Mouse (Mus musculus): ENCODE results near the gene Fam76a. TPM values are rescaled to one million over a fixed set of nuclear protein-coding genes. Genes with fewer than 3 reads are reported as not detected.
A peak's percentile ranks its signal among the peaks of the same experiment; 100 is the strongest.
"Not testable (repeated sequence)": the region's sequence is repeated elsewhere in the genome, so short reads cannot be mapped to it uniquely, and the experiment has no call there.

Gene Fam76a
- polyA plus RNA-seq, 1 experiment from 2014 or later, result 43.9 TPM

DNA sequence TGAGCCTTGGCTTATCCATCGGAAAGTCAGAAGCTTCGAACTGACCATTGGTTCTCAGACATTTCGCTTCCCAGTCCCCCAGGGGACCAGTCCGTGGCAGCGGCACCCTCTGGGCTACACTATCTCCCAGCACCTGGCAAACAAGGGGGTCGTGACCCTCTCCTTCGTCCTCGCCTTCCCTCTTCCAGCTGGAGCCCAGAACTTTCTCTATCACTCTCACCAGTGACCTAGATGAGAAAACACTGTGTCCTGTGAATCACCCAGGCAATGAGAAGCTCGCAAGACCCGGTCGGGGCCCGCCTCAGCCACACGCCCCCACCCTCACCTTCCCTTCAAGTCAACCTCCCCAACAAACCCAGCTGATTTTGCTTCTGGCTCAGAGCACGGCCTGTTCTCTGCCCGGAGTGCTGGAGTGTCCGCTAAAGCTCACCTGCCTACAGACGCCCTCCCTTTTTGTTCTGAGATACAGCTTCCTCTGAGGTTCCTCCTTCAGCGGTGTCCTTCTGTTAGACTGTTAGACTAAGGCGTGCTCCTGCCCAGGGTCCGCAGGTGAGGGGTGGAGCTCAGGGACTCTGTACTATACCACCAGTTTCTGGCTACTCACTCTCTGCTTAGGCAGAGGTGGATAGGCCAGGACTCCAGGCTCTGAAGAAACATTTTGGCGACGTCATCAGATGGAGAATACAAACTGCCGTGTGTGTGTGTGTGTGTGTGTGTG, 18.8 kb upstream of the Fam76a start:
- no peaks in the 10 kb centered on the region for H3K36me3 ChIP-seq
- peaks cover 37% of the 10 kb centered on the region for H3K4me1 ChIP-seq
- H3K9me3 ChIP-seq, result no peaks in the 10 kb centered on the region
- no peak overlapping the region for H3K4me2 ChIP-seq
- no peaks in the 10 kb centered on the region for H3K27me3 ChIP-seq
- WGBS, result 58% methylated on average over 23 of the region's 23 CpGs
- no peak overlapping the region for H3K27ac ChIP-seq
- no peak overlapping the region for H3K9ac ChIP-seq
- ATAC-seq (ENCODE audit: insufficient number of reproducible peaks, low FRiP score, low TSS enrichment, low read depth), result no peak
- no peak overlapping the region for H3K4me3 ChIP-seq

DNA sequence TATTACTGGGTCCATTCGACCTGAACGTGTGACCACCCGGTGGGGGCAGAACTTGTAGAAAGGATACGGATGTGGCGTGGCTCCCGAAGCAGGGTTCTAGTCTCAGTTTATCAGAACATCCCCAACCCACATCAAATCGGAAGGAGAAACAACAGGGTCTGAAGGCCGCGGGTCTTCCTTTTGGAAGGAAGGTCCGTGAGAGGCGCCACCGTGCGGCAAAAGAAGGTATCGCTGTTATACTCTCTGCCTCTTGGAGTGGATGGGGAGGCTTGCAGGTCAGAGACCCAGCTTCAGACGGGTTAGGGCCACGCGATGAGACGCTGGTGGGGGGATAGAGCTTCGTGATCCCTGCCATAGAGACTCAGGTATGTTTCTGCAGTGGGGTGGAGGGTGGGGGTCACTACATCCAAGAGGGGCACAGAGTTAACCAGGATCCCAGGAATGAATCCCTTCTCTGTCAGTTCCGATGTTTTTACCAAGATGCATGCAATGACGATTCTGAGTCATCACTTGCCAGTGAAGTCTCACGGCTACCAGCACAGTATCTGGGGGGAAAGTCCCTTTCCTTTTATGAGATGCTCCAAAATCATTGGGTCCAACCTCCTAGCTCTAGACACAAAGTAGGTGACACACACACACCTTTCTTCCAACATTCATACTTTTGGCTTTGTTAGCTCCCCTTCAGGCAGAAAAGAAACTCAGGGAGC, 17.2 kb upstream of the Fam76a start:
- 25% methylated on average over 22 of the region's 22 CpGs for WGBS
- H3K36me3 ChIP-seq, result no peaks in the 10 kb centered on the region
- H3K4me2 ChIP-seq, result no peak overlapping the region
- H3K4me1 ChIP-seq, result peaks cover 22% of the 10 kb centered on the region
- H3K9me3 ChIP-seq, result no peaks in the 10 kb centered on the region
- H3K27me3 ChIP-seq, result no peaks in the 10 kb centered on the region
- peak overlapping the region; percentile 92 for H3K27ac ChIP-seq
- ATAC-seq (ENCODE audit: insufficient number of reproducible peaks, low FRiP score, low TSS enrichment, low read depth), result no peak
- no peak overlapping the region for H3K9ac ChIP-seq
- no peak overlapping the region for H3K4me3 ChIP-seq

- peak overlapping the region; percentile 16 for H3K4me3 ChIP-seq
- no peaks in the 10 kb centered on the region for H3K9me3 ChIP-seq
- peak; percentile 73 for ATAC-seq (ENCODE audit: insufficient number of reproducible peaks, low FRiP score, low TSS enrichment, low read depth)
- peak overlapping the region; percentile 40 for H3K4me2 ChIP-seq
- H3K9ac ChIP-seq, result no peak overlapping the region
- WGBS, result 18% methylated on average over 12 of the region's 12 CpGs
- peaks cover 22% of the 10 kb centered on the region for H3K4me1 ChIP-seq
- H3K27me3 ChIP-seq, result no peaks in the 10 kb centered on the region
- H3K36me3 ChIP-seq, result no peaks in the 10 kb centered on the region
- peak overlapping the region; percentile 92 for H3K27ac ChIP-seq
These were observed 16.0 kb upstream of the Fam76a start for GRCm38 (mm10) chr4:132938181-132938941.

- Histone ChIP-seq H3K4me3 (no peak overlapping the region), H3K4me1 (peaks cover 22% of the 10 kb centered on the region), H3K27ac (no peak overlapping the region), H3K9ac (no peak overlapping the region), H3K4me2 (no peak overlapping the region), H3K36me3 (no peaks in the 10 kb centered on the region), H3K27me3 (no peaks in the 10 kb centered on the region), H3K9me3 (no peaks in the 10 kb centered on the region)
- no peak for ATAC-seq (ENCODE audit: insufficient number of reproducible peaks, low FRiP score, low TSS enrichment, low read depth)
- WGBS, result 30% methylated on average over 7 of the region's 7 CpGs
These were observed 12.3 kb upstream of the Fam76a start for GRCm38 (mm10) chr4:132934639-132935038.

GRCm38 (mm10) chr4:132932752-132933404, 10.5 kb upstream of the Fam76a start:
- Histone ChIP-seq H3K9me3 (no peaks in the 10 kb centered on the region), H3K4me2 (no peak overlapping the region), H3K27ac (no peak overlapping the region), H3K36me3 (no peaks in the 10 kb centered on the region), H3K4me1 (peaks cover 5% of the 10 kb centered on the region; the same call in 1 of the 2 replicates), H3K27me3 (no peaks in the 10 kb centered on the region), H3K9ac (no peak overlapping the region), H3K4me3 (no peak overlapping the region)
- WGBS, result 78% methylated on average over 4 of the region's 4 CpGs
- no peak for ATAC-seq (ENCODE audit: insufficient number of reproducible peaks, low FRiP score, low TSS enrichment, low read depth)

DNA sequence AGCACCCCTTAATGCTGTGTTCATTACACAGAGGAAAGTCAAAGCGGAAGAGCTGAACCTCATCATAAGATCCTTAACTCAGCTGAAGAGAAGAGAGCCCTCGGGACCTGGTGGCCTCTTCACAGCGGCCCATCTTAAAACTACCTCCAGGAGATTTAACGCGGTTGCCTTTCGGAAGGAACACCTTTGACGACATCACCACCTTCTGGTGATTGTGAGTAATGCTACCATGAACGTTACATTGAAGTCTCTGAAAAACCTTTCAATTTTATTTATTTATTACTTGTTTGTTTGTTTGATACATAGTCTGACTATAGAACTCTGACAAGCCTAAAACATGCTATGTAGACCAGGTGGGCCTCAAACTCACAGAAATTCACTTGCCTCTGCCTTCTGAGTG, 8.4 kb upstream of the Fam76a start:
- whole genome bisulfite sequencing, result 7% methylated on average over 8 of the region's 8 CpGs
- ATAC-seq (ENCODE audit: insufficient number of reproducible peaks, low FRiP score, low TSS enrichment, low read depth), result no peak
- Histone ChIP-seq H3K4me1 (no peaks in the 10 kb centered on the region), H3K4me3 (no peak overlapping the region), H3K27me3 (no peaks in the 10 kb centered on the region), H3K27ac (no peak overlapping the region), H3K9me3 (no peaks in the 10 kb centered on the region), H3K9ac (no peak overlapping the region), H3K4me2 (no peak overlapping the region), H3K36me3 (no peaks in the 10 kb centered on the region)

DNA sequence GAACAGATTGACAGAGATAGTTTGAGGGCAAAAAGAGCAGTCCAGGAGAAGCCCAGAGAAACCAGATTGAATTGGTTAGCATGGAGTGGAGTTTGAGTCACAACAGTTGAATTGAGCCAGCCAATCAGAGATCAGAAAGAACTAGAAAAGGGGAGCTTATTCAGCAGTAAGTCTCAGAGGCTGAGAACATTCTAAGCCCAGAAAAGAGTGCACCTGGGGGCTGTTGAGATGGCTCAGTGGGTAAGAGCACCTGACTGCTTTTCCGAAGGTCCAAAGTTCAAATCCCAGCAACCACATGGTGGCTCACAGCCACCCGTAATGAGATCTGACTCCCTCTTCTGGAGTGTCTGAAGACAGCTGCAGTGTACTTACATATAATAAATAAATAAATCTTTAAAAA, 4.2 kb upstream of the Fam76a start:
- H3K27me3 ChIP-seq; H3K4me1 ChIP-seq; H3K9me3 ChIP-seq; H3K4me3 ChIP-seq; ATAC-seq (ENCODE audit: insufficient number of reproducible peaks, low FRiP score, low TSS enrichment, low read depth); H3K9ac ChIP-seq; H3K27ac ChIP-seq; H3K36me3 ChIP-seq; H3K4me2 ChIP-seq: not testable (repeated sequence)
- WGBS, result 74% methylated on average over 2 of the region's 2 CpGs

DNA sequence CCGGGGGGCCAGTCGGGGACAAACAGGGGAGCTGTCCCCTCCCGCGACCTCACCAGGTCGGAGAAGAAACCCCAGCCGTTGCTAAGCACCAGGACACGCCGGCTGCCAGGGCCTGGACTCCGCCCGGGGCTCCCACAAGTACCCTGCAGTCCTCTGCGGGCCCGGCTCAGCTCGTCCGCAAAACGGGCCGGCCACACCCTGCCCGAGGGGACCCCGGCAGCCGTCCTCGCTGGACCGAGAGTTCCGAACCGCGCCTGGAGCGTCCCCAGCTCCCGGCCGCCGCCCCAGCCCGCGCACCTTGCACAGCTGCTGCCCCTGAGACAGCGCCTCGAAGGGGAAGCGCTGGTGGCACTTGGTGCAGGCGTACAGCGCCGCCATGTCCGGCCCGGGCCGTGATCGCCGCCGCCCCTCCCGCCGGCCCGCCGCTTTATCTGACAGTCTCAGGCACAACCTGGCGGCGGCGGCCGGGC, 262 bp downstream of the Fam76a start:
- WGBS, result under 1% methylated on average over 45 of the region's 50 CpGs

GRCm38 (mm10) chr4:132921488-132921887, 870 bp downstream of the Fam76a start:
- 38% methylated on average over 12 of the region's 12 CpGs for WGBS
- ATAC-seq (ENCODE audit: insufficient number of reproducible peaks, low FRiP score, low TSS enrichment, low read depth), result no peak
- Histone ChIP-seq H3K36me3 (peaks cover 27% of the 10 kb centered on the region), H3K9ac (peak overlapping the region; percentile 92; the same call in 1 of the 2 replicates), H3K4me1 (peaks cover 11% of the 10 kb centered on the region), H3K27me3 (no peaks in the 10 kb centered on the region), H3K4me3 (peak overlapping the region; percentile 92), H3K4me2 (peak overlapping the region; percentile 70), H3K9me3 (no peaks in the 10 kb centered on the region), H3K27ac (no peak overlapping the region)

More for the DNA sequence above, 262 bp downstream of the Fam76a start:
- H3K9ac ChIP-seq, result peak overlapping the region; percentile 92
- H3K36me3 ChIP-seq, result peaks cover 22% of the 10 kb centered on the region
- ATAC-seq (ENCODE audit: insufficient number of reproducible peaks, low FRiP score, low TSS enrichment, low read depth), result peak; percentile 40
- H3K9me3 ChIP-seq, result no peaks in the 10 kb centered on the region
- peak overlapping the region; percentile 70 for H3K4me2 ChIP-seq
- peaks cover 11% of the 10 kb centered on the region for H3K4me1 ChIP-seq
- peak overlapping the region; percentile 78 for H3K27ac ChIP-seq
- H3K27me3 ChIP-seq, result no peaks in the 10 kb centered on the region
- H3K4me3 ChIP-seq, result peak overlapping the region; percentile 92

GRCm38 (mm10) chr4:132920171-132920570, 2.2 kb downstream of the Fam76a start:
- Histone ChIP-seq H3K27ac (no peak overlapping the region), H3K4me3 (no peak overlapping the region), H3K36me3 (peaks cover 40% of the 10 kb centered on the region), H3K27me3 (no peaks in the 10 kb centered on the region), H3K4me1 (peaks cover 11% of the 10 kb centered on the region), H3K9me3 (no peaks in the 10 kb centered on the region), H3K4me2 (no peak overlapping the region), H3K9ac (no peak overlapping the region)
- 82% methylated on average over 4 of the region's 4 CpGs for WGBS
- ATAC-seq (ENCODE audit: insufficient number of reproducible peaks, low FRiP score, low TSS enrichment, low read depth), result no peak

DNA sequence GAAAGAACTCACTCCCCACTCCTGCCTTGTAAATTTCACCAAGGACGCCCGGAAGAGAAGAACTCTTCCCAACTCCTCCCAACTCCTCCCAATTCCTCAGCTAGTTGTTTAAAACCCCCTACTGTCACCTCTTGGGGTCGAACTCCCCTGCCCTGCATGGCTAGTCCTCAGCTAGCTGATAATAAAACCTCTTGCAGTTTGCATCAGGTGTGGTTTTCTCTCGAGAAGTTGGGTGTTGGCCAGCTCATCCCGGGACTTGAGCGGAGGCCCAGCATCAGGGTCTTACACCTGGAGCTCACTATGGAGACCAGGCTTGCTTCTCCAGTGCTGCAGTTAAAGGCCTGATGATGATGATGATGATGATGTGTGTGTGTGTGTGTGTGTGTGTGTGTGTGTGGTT, 3.9 kb downstream of the Fam76a start:
- WGBS, result 78% methylated on average over 6 of the region's 6 CpGs
- not testable (repeated sequence) for H3K9me3 ChIP-seq; H3K9ac ChIP-seq; H3K27ac ChIP-seq; H3K27me3 ChIP-seq; H3K4me3 ChIP-seq; ATAC-seq (ENCODE audit: insufficient number of reproducible peaks, low FRiP score, low TSS enrichment, low read depth); H3K4me2 ChIP-seq
- peaks cover 11% of the 10 kb centered on the region for H3K4me1 ChIP-seq
- H3K36me3 ChIP-seq, result peaks cover 56% of the 10 kb centered on the region

All from limb, embryonic 15.5 days (tissue).